Mouse (Mus musculus): Measurements from ENCODE around the gene Gm20388. TPM values are rescaled to one million over a fixed set of nuclear protein-coding genes. Genes with fewer than 3 reads are reported as not detected.

Gm20388 gene
- polyA plus RNA-seq, 1 experiment: 10.6 TPM

DNA sequence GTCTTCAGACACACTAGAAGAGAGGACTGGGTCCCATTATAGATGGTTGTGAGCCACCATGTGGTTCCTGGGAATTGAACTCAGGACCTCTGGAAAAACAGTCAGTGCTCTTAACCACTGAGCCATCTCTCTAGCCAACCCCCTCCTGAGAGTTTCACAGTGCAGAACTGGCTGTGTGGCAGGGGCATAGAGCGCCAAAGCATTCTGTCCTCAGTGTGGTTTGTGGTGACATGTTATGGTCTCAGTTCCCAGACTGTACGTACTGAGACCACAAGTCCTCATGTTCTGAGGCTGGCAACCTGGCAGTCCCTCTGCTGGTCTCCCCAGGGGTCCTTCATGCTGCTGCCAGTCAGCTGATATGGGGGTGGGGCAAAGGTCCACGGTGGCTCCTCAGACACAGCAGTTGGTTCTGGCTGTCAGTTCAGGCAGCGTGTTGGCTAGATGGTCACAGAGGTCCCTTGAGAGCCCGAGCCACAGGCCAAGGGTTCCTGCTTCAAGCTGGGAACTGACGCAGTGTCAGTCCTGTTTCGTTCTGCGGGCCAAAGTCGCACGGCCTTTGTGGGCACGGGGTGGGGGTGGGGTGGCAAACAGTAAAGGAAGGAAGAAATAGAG lies 68.2 kb downstream of the Gm20388 start:
- no peak overlapping the region for H3K4me3 ChIP-seq (replicated peaks; ENCODE audit: control insufficient read depth, low read depth, low read length)
- 23% methylated on average over 11 of the region's 11 CpGs for WGBS
- H3K27ac ChIP-seq (ENCODE audit: control insufficient read depth, insufficient read depth, low read depth, low read length, poor library complexity): no peak overlapping the region
- TF ChIP-seq POLR2A (IDR thresholded peaks at IDR 0.05; ENCODE audit: borderline replicate concordance, control insufficient read depth, low read depth, low read length) (0 out of 2 replicates have a peak, but pooled peaks have one; percentile 15), CTCF (IDR thresholded peaks at IDR 0.05; ENCODE audit: control insufficient read depth, insufficient read depth, low read length) (no peak)
- H3K4me1 ChIP-seq (ENCODE audit: control insufficient read depth, insufficient read depth, low read length): no peaks in the 10 kb centered on the region; the same call in 1 of the 2 replicates

DNA sequence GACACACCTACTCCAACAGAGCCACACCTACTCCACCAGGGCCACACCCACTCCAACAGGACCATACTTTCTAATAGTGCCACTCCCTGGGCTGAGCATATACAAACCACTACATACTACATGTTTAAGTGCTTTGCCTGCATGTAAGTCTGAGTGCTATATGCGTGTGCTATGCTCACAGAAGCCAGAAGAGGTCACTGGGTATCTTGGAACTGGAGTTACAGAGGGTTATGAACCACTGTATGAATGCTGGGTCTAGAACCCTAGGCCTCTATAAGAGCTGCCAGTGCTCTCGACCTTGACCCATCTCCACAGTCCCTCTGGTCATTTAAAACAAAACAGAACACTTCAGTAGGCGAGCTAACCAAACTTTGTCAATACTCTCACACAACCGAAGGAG lies 70.6 kb downstream of the Gm20388 start:
- no peak overlapping the region for H3K27ac ChIP-seq (ENCODE audit: control insufficient read depth, insufficient read depth, low read depth, low read length, poor library complexity)
- TF ChIP-seq CTCF (IDR thresholded peaks at IDR 0.05; ENCODE audit: control insufficient read depth, insufficient read depth, low read length) (no peak), POLR2A (IDR thresholded peaks at IDR 0.05; ENCODE audit: borderline replicate concordance, control insufficient read depth, low read depth, low read length) (no peak)
- WGBS: 77% methylated on average over 4 of the region's 4 CpGs

DNA sequence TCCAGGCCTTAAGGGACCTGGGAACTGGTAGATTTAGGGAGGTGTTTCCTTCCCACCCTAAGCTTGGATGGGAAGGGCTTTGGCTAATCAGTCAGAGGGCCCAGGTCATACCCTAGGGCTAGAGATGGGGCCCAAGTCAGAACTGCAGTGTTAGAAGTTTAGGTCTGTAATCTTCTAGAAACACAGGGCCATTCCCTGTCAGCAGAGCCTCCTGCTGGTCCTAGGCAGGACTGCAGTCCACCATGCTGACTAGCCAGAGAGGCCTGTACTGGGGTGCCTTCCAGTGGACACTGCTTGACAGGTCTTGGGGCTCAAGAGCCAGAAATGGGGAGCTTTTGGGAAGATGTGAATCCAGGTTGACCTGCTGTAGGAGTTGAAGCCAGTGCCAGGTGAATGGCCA lies 73.4 kb downstream of the Gm20388 start:
- TF ChIP-seq POLR2A (IDR thresholded peaks at IDR 0.05; ENCODE audit: borderline replicate concordance, control insufficient read depth, low read depth, low read length): no peak
- peak; percentile 55 for TF ChIP-seq CTCF (IDR thresholded peaks at IDR 0.05; ENCODE audit: control insufficient read depth, insufficient read depth, low read length)
- H3K4me3 ChIP-seq (replicated peaks; ENCODE audit: control insufficient read depth, low read depth, low read length): no peak overlapping the region
- H3K27ac ChIP-seq (ENCODE audit: control insufficient read depth, insufficient read depth, low read depth, low read length, poor library complexity): no peak overlapping the region
- H3K4me1 ChIP-seq (ENCODE audit: control insufficient read depth, insufficient read depth, low read length): no peaks in the 10 kb centered on the region; the same call in 1 of the 2 replicates

More for the DNA sequence above, 70.6 kb downstream of the Gm20388 start:
- Histone ChIP-seq H3K4me3 (replicated peaks; ENCODE audit: control insufficient read depth, low read depth, low read length) (no peak overlapping the region), H3K4me1 (ENCODE audit: control insufficient read depth, insufficient read depth, low read length) (no peaks in the 10 kb centered on the region; the same call in 1 of the 2 replicates)

DNA sequence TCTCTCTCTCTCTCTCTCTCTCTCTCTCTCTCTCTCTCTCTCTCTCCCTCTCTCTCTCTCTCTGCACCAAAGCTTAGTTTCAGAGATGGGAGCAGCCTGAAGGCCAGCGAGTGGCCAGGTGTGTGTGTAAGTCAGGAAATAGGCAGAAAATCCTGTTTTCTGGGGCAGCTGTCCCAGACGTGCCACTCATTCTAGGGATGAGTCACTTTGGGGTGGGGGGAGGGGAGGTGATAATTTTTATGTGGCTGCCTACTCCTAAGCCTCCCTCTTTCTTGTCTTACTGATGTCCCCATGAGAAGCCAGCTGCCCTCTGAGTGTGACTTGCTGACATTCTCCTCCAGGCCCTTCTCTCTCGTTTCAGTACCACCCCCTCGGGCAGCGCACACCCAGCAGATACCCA lies 75.5 kb downstream of the Gm20388 start:
- TF ChIP-seq POLR2A (IDR thresholded peaks at IDR 0.05; ENCODE audit: borderline replicate concordance, control insufficient read depth, low read depth, low read length): no peak
- no peak for TF ChIP-seq CTCF (IDR thresholded peaks at IDR 0.05; ENCODE audit: control insufficient read depth, insufficient read depth, low read length)

DNA sequence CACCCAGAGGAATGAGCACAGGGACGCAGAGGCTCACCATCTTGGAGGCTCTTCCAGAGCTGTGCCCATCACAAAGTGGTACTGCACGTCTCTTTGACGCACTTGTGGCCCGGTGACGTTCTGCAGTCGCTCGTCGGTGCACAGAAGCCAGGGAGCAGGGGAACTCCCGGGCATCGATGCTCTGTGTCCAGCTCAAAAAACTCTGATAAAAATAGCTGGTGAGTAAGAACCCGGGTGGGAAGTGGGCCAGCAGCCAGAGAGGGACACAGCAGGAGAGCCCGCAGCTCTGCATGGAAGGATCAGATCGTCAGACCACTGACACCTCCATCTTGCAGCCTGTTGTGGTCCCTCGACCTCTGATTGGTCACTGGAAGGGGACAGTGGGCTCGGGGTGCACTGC lies 77.4 kb downstream of the Gm20388 start:
- TF ChIP-seq POLR2A (IDR thresholded peaks at IDR 0.05; ENCODE audit: borderline replicate concordance, control insufficient read depth, low read depth, low read length) (no peak), CTCF (IDR thresholded peaks at IDR 0.05; ENCODE audit: control insufficient read depth, insufficient read depth, low read length) (no peak)
- Histone ChIP-seq H3K4me3 (replicated peaks; ENCODE audit: control insufficient read depth, low read depth, low read length) (no peak overlapping the region), H3K27ac (ENCODE audit: control insufficient read depth, insufficient read depth, low read depth, low read length, poor library complexity) (no peak overlapping the region), H3K4me1 (ENCODE audit: control insufficient read depth, insufficient read depth, low read length) (no peaks in the 10 kb centered on the region; the same call in 1 of the 2 replicates)
- 72% methylated on average over 15 of the region's 15 CpGs for WGBS

More for the DNA sequence above, 75.5 kb downstream of the Gm20388 start:
- Histone ChIP-seq H3K27ac (ENCODE audit: control insufficient read depth, insufficient read depth, low read depth, low read length, poor library complexity) (no peak overlapping the region), H3K4me3 (replicated peaks; ENCODE audit: control insufficient read depth, low read depth, low read length) (no peak overlapping the region), H3K4me1 (ENCODE audit: control insufficient read depth, insufficient read depth, low read length) (no peaks in the 10 kb centered on the region)
- WGBS: 69% methylated on average over 5 of the region's 5 CpGs

DNA sequence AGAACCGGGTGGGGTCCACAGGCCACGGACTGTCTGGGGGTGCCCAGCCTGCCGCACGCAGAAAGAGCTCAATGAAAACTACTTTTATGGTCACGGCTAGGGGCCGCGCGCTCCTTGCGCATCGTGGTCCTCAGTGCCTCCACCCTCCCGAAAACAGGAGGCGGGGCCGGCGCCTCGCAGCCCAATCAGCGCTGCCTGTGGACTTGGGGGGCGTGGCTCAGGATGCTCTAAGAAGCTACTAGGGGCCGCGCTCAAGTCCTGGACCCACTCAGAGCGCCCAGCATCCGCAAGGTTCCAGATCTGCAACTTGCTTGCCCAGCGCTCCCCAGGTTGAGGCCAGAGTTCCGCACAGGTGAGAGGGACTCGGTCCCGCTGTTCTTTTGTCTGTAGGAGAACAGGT lies 81.6 kb downstream of the Gm20388 start, which contains the start of gene Crispld2:
TSS of gene Crispld2 (plus strand) at position 190 of the 400 bp plus-strand sequence.
- TF ChIP-seq CTCF (IDR thresholded peaks at IDR 0.05; ENCODE audit: control insufficient read depth, insufficient read depth, low read length) (peak; percentile 19; the same call in 1 of the 2 replicates), POLR2A (IDR thresholded peaks at IDR 0.05; ENCODE audit: borderline replicate concordance, control insufficient read depth, low read depth, low read length) (peak; percentile 47; the same call in 1 of the 2 replicates)
- 2% methylated on average over 25 of the region's 25 CpGs for WGBS
- Histone ChIP-seq H3K27ac (ENCODE audit: control insufficient read depth, insufficient read depth, low read depth, low read length, poor library complexity) (peak within 1 kb of the TSS; percentile 20; the same call in 1 of the 2 replicates), H3K4me1 (ENCODE audit: control insufficient read depth, insufficient read depth, low read length) (no peaks in the 10 kb centered on the region; the same call in 1 of the 2 replicates), H3K4me3 (replicated peaks; ENCODE audit: control insufficient read depth, low read depth, low read length) (peak within 1 kb of the TSS; percentile 69)

DNA sequence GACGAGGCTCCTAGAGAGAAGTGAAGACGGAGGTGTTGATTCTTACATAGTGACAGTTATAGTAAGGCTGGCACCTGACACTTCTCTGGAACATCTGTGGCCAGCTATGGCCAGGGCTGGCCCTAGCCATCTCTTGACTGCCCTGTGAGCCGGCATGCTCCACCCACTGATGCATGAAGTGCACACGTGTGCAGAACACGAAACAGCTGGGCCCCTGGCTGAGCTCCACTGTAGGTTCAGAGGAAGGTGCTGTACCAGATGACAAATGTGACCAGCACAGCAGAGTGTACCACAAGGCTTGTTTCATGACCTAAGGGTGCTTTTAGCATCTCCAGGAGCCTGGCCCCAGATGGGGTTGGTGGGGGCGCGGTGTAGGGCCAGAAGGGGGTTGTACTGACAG lies 83.5 kb downstream of the Gm20388 start:
- 90% methylated on average over 7 of the region's 7 CpGs for WGBS
- H3K27ac ChIP-seq (ENCODE audit: control insufficient read depth, insufficient read depth, low read depth, low read length, poor library complexity): no peak overlapping the region
- H3K4me1 ChIP-seq (ENCODE audit: control insufficient read depth, insufficient read depth, low read length): no peaks in the 10 kb centered on the region; the same call in 1 of the 2 replicates
- TF ChIP-seq CTCF (IDR thresholded peaks at IDR 0.05; ENCODE audit: control insufficient read depth, insufficient read depth, low read length) (no peak), POLR2A (IDR thresholded peaks at IDR 0.05; ENCODE audit: borderline replicate concordance, control insufficient read depth, low read depth, low read length) (no peak)
- no peak overlapping the region for H3K4me3 ChIP-seq (replicated peaks; ENCODE audit: control insufficient read depth, low read depth, low read length)

DNA sequence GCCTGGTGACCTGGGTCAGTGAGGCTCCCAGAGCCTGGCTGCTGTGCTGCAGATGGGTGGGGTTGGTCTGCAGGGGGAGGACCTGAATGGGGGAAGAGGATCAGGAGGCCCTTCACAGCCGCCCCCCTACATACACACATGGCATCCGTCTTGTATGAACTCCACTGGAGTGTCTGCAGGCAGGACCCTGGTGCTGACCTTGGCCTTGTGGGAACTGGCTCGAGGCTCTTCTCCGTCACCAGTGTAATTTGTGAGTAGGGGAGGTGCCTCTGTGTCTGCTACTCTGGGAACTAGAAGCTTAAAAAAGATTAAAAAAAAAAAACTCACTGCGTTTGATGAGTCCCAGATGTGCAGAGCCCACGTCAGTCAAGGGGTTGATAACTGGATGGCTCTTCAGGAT lies 83.9 kb downstream of the Gm20388 start:
- WGBS: 76% methylated on average over 6 of the region's 6 CpGs
- Histone ChIP-seq H3K27ac (ENCODE audit: control insufficient read depth, insufficient read depth, low read depth, low read length, poor library complexity) (no peak overlapping the region), H3K4me1 (ENCODE audit: control insufficient read depth, insufficient read depth, low read length) (no peaks in the 10 kb centered on the region; the same call in 1 of the 2 replicates), H3K4me3 (replicated peaks; ENCODE audit: control insufficient read depth, low read depth, low read length) (no peak overlapping the region)
- TF ChIP-seq CTCF (IDR thresholded peaks at IDR 0.05; ENCODE audit: control insufficient read depth, insufficient read depth, low read length): no peak

Measured in bone marrow, adult 2 months (tissue).